Mouse (Mus musculus): ENCODE data around the gene Sox8. TPM values are rescaled to one million over a fixed set of nuclear protein-coding genes. Genes with fewer than 3 reads are reported as not detected.

Sox8 gene
- polyA plus RNA-seq, 1 experiment from 2014 or later, result 2.5 TPM

DNA sequence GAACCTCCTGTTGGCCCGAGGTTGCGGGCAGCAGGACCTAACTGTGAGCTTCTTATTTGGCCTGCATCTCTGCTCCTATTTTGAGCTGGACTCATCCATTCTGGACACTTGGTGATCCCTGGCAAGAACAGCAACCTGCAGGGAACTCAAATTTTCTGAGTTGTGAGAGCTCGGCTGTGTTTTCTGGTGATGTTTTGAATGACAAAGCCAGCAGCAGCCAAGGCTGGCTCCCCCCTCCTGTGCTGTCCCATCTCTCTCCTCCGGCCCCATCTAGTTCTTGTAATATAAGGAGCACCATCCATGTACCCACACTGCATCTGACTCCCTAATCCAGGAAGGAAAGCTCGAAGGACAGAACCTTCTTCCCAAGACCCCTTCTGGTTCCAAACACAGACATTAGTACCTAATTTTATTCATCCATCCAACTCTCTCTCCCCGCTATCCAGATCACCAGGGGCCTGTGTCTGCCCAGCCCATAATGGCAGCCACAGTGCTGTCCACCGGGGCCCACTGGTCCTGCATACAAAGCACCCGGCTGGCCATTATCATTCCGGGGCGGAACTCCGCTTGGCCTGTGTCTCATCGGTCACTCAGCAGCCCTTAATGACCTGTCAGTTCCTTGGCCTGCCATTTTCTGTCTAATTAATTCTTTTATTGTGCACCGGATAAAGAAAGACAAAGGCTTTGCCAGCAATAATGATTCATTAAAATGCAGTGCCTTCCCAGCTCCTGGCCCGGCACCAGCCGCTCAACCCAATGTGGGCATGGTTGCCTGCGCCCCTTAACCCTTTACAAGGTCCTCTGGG, 9.1 kb downstream of the Sox8 start:
- H3K4me1 ChIP-seq (replicated peaks; ENCODE audit: control insufficient read depth, insufficient read depth, low read length), result no peaks in the 10 kb centered on the region
- no peaks in the 10 kb centered on the region for H3K36me3 ChIP-seq (ENCODE audit: control insufficient read depth, insufficient read depth)
- H3K27me3 ChIP-seq (replicated peaks; ENCODE audit: control insufficient read depth, insufficient read depth, low read length), result peaks cover 10% of the 10 kb centered on the region
- no peaks in the 10 kb centered on the region for H3K9me3 ChIP-seq (ENCODE audit: control insufficient read depth)
- no peak for ATAC-seq
- H3K4me2 ChIP-seq (replicated peaks; ENCODE audit: low read depth), result no peak overlapping the region
- H3K9ac ChIP-seq (ENCODE audit: low read depth, low read length), result no peak overlapping the region
- H3K27ac ChIP-seq (ENCODE audit: low read depth, low read length), result no peak overlapping the region
- H3K4me3 ChIP-seq (ENCODE audit: low read depth, low read length), result no peak overlapping the region
- no peak for TF ChIP-seq CTCF (IDR thresholded peaks at IDR 0.05; ENCODE audit: low read depth)
- WGBS, result 78% methylated on average over 16 of the region's 16 CpGs

DNA sequence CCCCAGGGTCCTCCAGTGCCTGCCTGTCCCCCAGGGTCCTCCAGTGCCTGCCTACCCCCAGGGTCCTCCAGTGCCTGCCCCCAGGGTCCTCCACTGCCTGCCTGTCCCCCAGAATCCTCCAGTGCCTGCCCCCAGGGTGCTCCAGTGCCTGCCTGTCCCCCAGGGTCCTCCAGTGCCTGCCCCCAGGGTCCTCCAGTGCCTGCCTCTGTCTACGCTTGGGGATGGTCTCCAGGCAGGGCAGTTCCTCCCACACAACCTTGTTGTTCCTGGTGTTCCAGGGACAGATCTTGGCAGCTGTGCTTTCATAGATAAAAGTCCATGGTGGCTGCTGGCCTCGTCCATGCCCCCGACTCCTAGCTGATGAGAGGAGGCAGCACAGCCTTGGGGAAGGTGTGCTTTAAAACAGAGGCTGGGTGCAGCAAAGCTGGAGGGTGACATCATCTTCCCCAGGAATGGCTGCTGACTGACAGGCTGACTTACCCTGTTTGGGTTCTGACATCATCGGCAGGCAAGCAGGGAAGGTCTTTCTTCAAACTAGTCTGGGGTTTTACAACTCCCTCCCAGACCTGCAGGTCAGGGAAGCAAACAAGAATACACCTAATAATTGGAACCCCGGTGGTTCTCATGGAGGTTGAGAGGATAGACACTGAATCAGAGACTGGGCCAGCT, 9.8 kb downstream of the Sox8 start:
- no peak for ATAC-seq
- H3K4me1 ChIP-seq (replicated peaks; ENCODE audit: control insufficient read depth, insufficient read depth, low read length), result no peaks in the 10 kb centered on the region
- WGBS, result 30% methylated on average over 5 of the region's 5 CpGs
- H3K36me3 ChIP-seq (ENCODE audit: control insufficient read depth, insufficient read depth), result no peaks in the 10 kb centered on the region
- no peak overlapping the region for H3K9ac ChIP-seq (ENCODE audit: low read depth, low read length)
- no peak for TF ChIP-seq CTCF (IDR thresholded peaks at IDR 0.05; ENCODE audit: low read depth)
- H3K4me3 ChIP-seq (ENCODE audit: low read depth, low read length), result no peak overlapping the region
- H3K27me3 ChIP-seq (replicated peaks; ENCODE audit: control insufficient read depth, insufficient read depth, low read length), result peaks cover 10% of the 10 kb centered on the region
- H3K4me2 ChIP-seq (replicated peaks; ENCODE audit: low read depth), result no peak overlapping the region
- no peaks in the 10 kb centered on the region for H3K9me3 ChIP-seq (ENCODE audit: control insufficient read depth)
- H3K27ac ChIP-seq (ENCODE audit: low read depth, low read length), result no peak overlapping the region

DNA sequence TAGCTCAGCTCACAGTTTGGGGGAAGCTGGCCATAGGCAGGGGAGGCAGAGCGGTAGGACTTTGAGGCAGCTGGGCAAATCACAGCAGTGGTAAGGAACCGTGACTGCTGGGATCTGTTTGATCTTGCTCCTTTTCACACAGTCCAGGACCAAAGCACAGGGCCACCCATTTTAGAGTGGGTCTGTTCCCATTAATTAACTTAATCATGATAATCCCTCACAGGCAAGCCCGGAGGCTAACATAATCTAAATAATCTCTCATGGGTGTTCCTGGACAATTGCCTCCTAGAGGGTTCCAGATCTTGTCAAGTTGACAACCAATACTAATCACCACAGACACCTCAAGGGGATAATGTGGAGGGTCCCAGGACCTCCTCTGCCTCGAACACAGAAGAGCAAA, 10.9 kb downstream of the Sox8 start:
- Histone ChIP-seq H3K27me3 (replicated peaks; ENCODE audit: control insufficient read depth, insufficient read depth, low read length) (peaks cover 10% of the 10 kb centered on the region), H3K36me3 (ENCODE audit: control insufficient read depth, insufficient read depth) (no peaks in the 10 kb centered on the region), H3K9me3 (ENCODE audit: control insufficient read depth) (no peaks in the 10 kb centered on the region), H3K9ac (ENCODE audit: low read depth, low read length) (no peak overlapping the region), H3K4me2 (replicated peaks; ENCODE audit: low read depth) (no peak overlapping the region), H3K4me3 (ENCODE audit: low read depth, low read length) (no peak overlapping the region), H3K27ac (ENCODE audit: low read depth, low read length) (no peak overlapping the region), H3K4me1 (replicated peaks; ENCODE audit: control insufficient read depth, insufficient read depth, low read length) (no peaks in the 10 kb centered on the region)
- no peak for ATAC-seq
- TF ChIP-seq CTCF (IDR thresholded peaks at IDR 0.05; ENCODE audit: low read depth), result no peak
- WGBS, result 55% methylated on average over 4 of the region's 4 CpGs

DNA sequence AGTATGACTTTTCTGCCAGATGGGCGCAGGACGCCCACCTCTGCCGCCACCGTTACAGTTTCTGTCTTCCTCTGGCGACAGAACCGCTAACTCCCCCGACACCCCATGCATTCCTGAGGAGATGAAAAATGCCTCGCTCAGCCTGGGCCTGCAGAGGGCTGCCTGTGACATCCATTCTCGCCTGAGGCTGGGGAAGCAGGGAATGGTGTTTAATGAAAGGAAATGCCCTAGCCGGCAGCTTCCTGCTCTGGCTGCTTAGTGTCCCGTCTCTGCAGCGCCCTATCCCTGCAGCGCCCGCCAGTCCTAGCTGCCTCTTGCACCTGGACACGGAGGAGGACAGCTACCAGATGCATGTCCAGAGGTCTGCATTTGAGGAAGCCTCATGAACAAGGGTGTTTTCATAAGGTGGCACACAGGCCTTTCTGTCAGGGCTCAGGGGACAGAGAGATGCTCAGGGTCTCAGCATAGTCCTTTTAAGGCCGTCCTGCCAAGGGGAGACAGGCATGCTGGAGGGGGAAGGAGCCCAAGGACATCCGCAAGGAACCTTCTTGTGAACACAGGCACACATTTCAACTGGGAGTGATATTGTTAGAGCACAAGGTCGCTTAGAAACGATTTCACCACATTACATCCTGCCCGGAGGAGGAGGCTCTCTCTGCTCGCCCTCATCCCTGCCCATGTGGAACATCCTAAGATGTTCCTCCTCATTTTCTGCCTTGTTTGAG, 13.7 kb downstream of the Sox8 start:
- Histone ChIP-seq H3K27me3 (replicated peaks; ENCODE audit: control insufficient read depth, insufficient read depth, low read length) (peaks cover 10% of the 10 kb centered on the region), H3K4me2 (replicated peaks; ENCODE audit: low read depth) (peak overlapping the region; percentile 42; the same call in 1 of the 2 replicates), H3K9me3 (ENCODE audit: control insufficient read depth) (no peaks in the 10 kb centered on the region), H3K36me3 (ENCODE audit: control insufficient read depth, insufficient read depth) (no peaks in the 10 kb centered on the region), H3K4me1 (replicated peaks; ENCODE audit: control insufficient read depth, insufficient read depth, low read length) (no peaks in the 10 kb centered on the region), H3K27ac (ENCODE audit: low read depth, low read length) (no peak overlapping the region), H3K4me3 (ENCODE audit: low read depth, low read length) (peak overlapping the region; percentile 3; the same call in 1 of the 2 replicates), H3K9ac (ENCODE audit: low read depth, low read length) (no peak overlapping the region)
- no peak for ATAC-seq
- 14% methylated on average over 21 of the region's 21 CpGs for WGBS
- no peak for TF ChIP-seq CTCF (IDR thresholded peaks at IDR 0.05; ENCODE audit: low read depth)

DNA sequence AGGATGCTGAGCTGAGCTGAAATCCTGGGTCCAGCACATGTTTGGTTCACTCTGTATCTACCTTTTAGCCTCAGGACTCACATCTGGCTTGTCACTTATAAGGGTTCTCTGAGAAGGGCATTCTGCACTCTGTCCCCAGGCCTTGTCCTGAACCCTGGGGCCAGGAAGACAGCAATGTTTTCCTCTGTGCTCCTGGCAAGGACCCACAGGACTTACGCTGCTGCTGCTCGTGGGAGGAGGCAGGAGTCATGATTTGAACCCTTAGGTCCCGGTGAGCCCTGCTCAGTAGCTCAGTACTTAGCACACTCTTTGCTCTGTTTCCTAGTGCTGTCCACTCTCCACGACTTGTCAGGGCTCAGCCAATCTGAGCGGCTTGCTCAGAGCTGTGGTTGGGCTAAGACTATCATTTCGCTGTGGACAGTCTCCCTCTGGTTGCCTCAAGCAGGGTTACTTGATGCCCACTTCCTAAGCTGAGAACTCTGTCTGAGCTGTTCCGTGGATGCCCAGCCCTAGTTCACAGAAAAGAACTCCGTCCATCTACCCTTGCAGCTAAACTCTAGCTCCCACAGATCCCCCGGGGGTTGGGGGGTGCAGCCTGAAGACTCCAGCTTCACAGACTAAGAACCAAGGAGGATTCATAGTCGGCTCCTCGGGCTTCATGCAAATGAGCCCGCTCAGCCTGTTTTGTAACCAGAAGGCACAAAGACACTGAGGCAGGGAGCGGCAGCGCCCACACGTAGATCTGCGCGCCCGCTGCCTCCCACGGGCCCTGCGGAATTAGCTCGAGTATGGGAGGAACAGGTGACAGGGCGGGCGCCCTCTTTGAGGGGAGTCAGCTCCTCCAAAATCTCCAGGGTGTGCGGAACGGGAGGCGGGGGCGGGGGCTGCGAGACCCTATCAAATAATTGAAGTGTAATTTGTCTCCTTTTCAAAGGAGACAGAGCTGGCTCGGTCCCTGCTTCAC, 14.5 kb downstream of the Sox8 start:
- no peak overlapping the region for H3K27ac ChIP-seq (ENCODE audit: low read depth, low read length)
- no peaks in the 10 kb centered on the region for H3K4me1 ChIP-seq (replicated peaks; ENCODE audit: control insufficient read depth, insufficient read depth, low read length)
- no peaks in the 10 kb centered on the region for H3K9me3 ChIP-seq (ENCODE audit: control insufficient read depth)
- H3K4me3 ChIP-seq (ENCODE audit: low read depth, low read length), result peak overlapping the region; percentile 3; the same call in 1 of the 2 replicates
- H3K36me3 ChIP-seq (ENCODE audit: control insufficient read depth, insufficient read depth), result no peaks in the 10 kb centered on the region
- H3K27me3 ChIP-seq (replicated peaks; ENCODE audit: control insufficient read depth, insufficient read depth, low read length), result peaks cover 10% of the 10 kb centered on the region
- peak overlapping the region; percentile 42; the same call in 1 of the 2 replicates for H3K4me2 ChIP-seq (replicated peaks; ENCODE audit: low read depth)
- WGBS, result 13% methylated on average over 29 of the region's 29 CpGs
- no peak for ATAC-seq
- no peak overlapping the region for H3K9ac ChIP-seq (ENCODE audit: low read depth, low read length)
- no peak for TF ChIP-seq CTCF (IDR thresholded peaks at IDR 0.05; ENCODE audit: low read depth)

Data from intestine, postnatal 0 days (tissue).